Mouse (Mus musculus) midbrain, embryonic 16.5 days (tissue): Measurements from ENCODE around the gene Zfp871. TPM values are rescaled to one million over a fixed set of nuclear protein-coding genes. Genes with fewer than 3 reads are reported as not detected.

Experiments
- ATAC-seq: fragments of 200-750 bp; cut with Nextera tagmentation; 2 replicates; pipeline ENCODE4 v1.8.0; 2017; ENCODE audit warnings: moderate TSS enrichment
- H3K27ac ChIP-seq: fragments of 300-500 bp; sonication (generic); 2 replicates; pipeline ENCODE4 v1.5.1; 2014; ENCODE audit warnings: mild to moderate bottlenecking, low read length, mixed read lengths
- H3K27me3 ChIP-seq: fragments of 300-500 bp; sonication (generic); 2 replicates; pipeline ENCODE4 v1.6.1; 2014; ENCODE audit warnings: low read depth, low read length, mixed read lengths; ENCODE audit not compliant: control insufficient read depth, insufficient read depth
- H3K36me3 ChIP-seq: fragments of 300-500 bp; sonication (generic); 2 replicates; pipeline ENCODE4 v1.6.1; 2014; ENCODE audit warnings: mild to moderate bottlenecking, low read length, moderate library complexity, mixed read lengths; ENCODE audit not compliant: control insufficient read depth, insufficient read depth
- H3K4me1 ChIP-seq: fragments of 300-500 bp; sonication (generic); 2 replicates; pipeline ENCODE4 v1.6.1; 2014; ENCODE audit warnings: mild to moderate bottlenecking, low read length, mixed read lengths; ENCODE audit not compliant: control insufficient read depth, insufficient read depth
- H3K4me2 ChIP-seq: fragments of 300-500 bp; sonication (generic); 2 replicates; pipeline ENCODE4 v1.6.1; 2014; ENCODE audit warnings: mild to moderate bottlenecking, low read length, mixed read lengths
- H3K4me3 ChIP-seq: fragments of 300-500 bp; sonication (generic); 2 replicates; pipeline ENCODE4 v1.5.1; 2014; ENCODE audit warnings: low read depth, mild to moderate bottlenecking, low read length, moderate library complexity, mixed read lengths
- H3K9ac ChIP-seq: fragments of 300-500 bp; sonication (generic); 2 replicates; pipeline ENCODE4 v1.6.1; 2014; ENCODE audit warnings: low read depth, low read length, mixed read lengths
- H3K9me3 ChIP-seq: fragments of 300-500 bp; sonication (generic); replicated peaks from 2 replicates; pipeline ENCODE4 v1.6.1; 2014; ENCODE audit warnings: mild to moderate bottlenecking, low read length, mixed read lengths; ENCODE audit not compliant: control insufficient read depth, poor library complexity, severe bottlenecking
- WGBS: fragments of 180-500 bp; shearing (Covaris S2); extraction: QIAGEN DNeasy Blood & Tissue Kit; methylation state at CpG from one replicate; pipeline ENCODE4 v1.1.7; 2014; 5-methylcytosine and 5-hydroxymethylcytosine counted together
- polyA plus RNA-seq: library from polyadenylated mRNA; unstranded; fragments of >200 nt; fragmentation: Nextera tagmentation; extraction: Ambion mirVana; gene quantifications from 2 replicates; pipeline ENCODE4 v1.2.1, GENCODE M21; 2015

Zfp871 gene
- 45.9 and 46.2 TPM in 2 replicates for polyA plus RNA-seq

- peaks cover 27% of the 10 kb centered on the region for H3K4me1 ChIP-seq
- H3K4me3 ChIP-seq = peak within 1 kb of the TSS; percentile 87
- no peaks in the 10 kb centered on the region for H3K27me3 ChIP-seq
- peak within 1 kb of the TSS; percentile 92 for H3K9ac ChIP-seq
- ATAC-seq = peak; percentile 98
- WGBS = under 1% methylated on average over 22 of the region's 22 CpGs
- peaks cover 9% of the 10 kb centered on the region; the same call in 1 of the 2 replicates for H3K36me3 ChIP-seq
- H3K27ac ChIP-seq = peak within 1 kb of the TSS; percentile 92
- no peaks in the 10 kb centered on the region for H3K9me3 ChIP-seq
- H3K4me2 ChIP-seq = peak within 1 kb of the TSS; percentile 81
Observed at GRCm38 (mm10) chr17:32788094-32788559, at the start of gene Zfp871. Zfp871 (minus strand) TSS chr17:32788287.

GRCm38 (mm10) chr17:32830418-32830782 lies 42.3 kb upstream of the Zfp871 start:
- peaks cover 12% of the 10 kb centered on the region for H3K4me1 ChIP-seq
- no peaks in the 10 kb centered on the region for H3K9me3 ChIP-seq
- H3K36me3 ChIP-seq = 0 out of 2 replicates have a peak, but pooled peaks cover 7% of the 10 kb centered on the region
- H3K4me3 ChIP-seq = peak overlapping the region; percentile 76
- peak; percentile 51 for ATAC-seq
- H3K4me2 ChIP-seq = peak overlapping the region; percentile 94
- peak overlapping the region; percentile 24; the same call in 1 of the 2 replicates for H3K27ac ChIP-seq
- 27% methylated on average over 3 of the region's 3 CpGs for WGBS
- H3K9ac ChIP-seq = no peak overlapping the region
- H3K27me3 ChIP-seq = no peaks in the 10 kb centered on the region

- peak within 1 kb of the TSS; percentile 94 for H3K4me2 ChIP-seq
- peak within 1 kb of the TSS; percentile 76 for H3K4me3 ChIP-seq
- WGBS = 2% methylated on average over 33 of the region's 35 CpGs
- peaks cover 12% of the 10 kb centered on the region for H3K4me1 ChIP-seq
- ATAC-seq = peak; percentile 99
- peak within 1 kb of the TSS; percentile 84 for H3K27ac ChIP-seq
- peak within 1 kb of the TSS; percentile 91 for H3K9ac ChIP-seq
- H3K9me3 ChIP-seq = no peaks in the 10 kb centered on the region
- H3K36me3 ChIP-seq = 0 out of 2 replicates have a peak, but pooled peaks cover 8% of the 10 kb centered on the region
- H3K27me3 ChIP-seq = no peaks in the 10 kb centered on the region
Observed at GRCm38 (mm10) chr17:32829540-32830417, 41.7 kb upstream of the Zfp871 start, which contains the start of gene Zfp799. Zfp799 (minus strand) TSS chr17:32830261.

- 93% methylated on average over 1 of the region's 1 CpGs for WGBS
- ATAC-seq = no peak
- Histone ChIP-seq H3K9me3 (no peaks in the 10 kb centered on the region), H3K4me1 (no peaks in the 10 kb centered on the region), H3K27ac (no peak overlapping the region), H3K36me3 (peaks cover 27% of the 10 kb centered on the region), H3K9ac (no peak overlapping the region), H3K4me3 (no peak overlapping the region), H3K27me3 (no peaks in the 10 kb centered on the region), H3K4me2 (no peak overlapping the region)
Observed at GRCm38 (mm10) chr17:32816074-32816784, 28.1 kb upstream of the Zfp871 start.

- H3K27ac ChIP-seq = no peak overlapping the region
- peaks cover 10% of the 10 kb centered on the region; the same call in 1 of the 2 replicates for H3K36me3 ChIP-seq
- no peak for ATAC-seq
- 0 out of 2 replicates have a peak, but pooled peaks cover 3% of the 10 kb centered on the region for H3K4me1 ChIP-seq
- H3K9ac ChIP-seq = no peak overlapping the region
- H3K27me3 ChIP-seq = no peaks in the 10 kb centered on the region
- H3K4me2 ChIP-seq = no peak overlapping the region
- H3K4me3 ChIP-seq = no peak overlapping the region
- 82% methylated on average over 7 of the region's 7 CpGs for WGBS
- no peaks in the 10 kb centered on the region for H3K9me3 ChIP-seq
Observed at GRCm38 (mm10) chr17:32814136-32814535, 26.0 kb upstream of the Zfp871 start.

GRCm38 (mm10) chr17:32810648-32811047 lies 22.6 kb upstream of the Zfp871 start:
- Histone ChIP-seq H3K4me1 (peaks cover 28% of the 10 kb centered on the region), H3K4me2 (peak overlapping the region; percentile 61), H3K36me3 (no peaks in the 10 kb centered on the region), H3K4me3 (no peak overlapping the region), H3K27ac (no peak overlapping the region), H3K9me3 (no peaks in the 10 kb centered on the region), H3K9ac (no peak overlapping the region), H3K27me3 (no peaks in the 10 kb centered on the region)
- 23% methylated on average over 1 of the region's 1 CpGs for WGBS
- ATAC-seq = no peak

- peaks cover 28% of the 10 kb centered on the region for H3K4me1 ChIP-seq
- peak within 1 kb of the TSS; percentile 61 for H3K4me2 ChIP-seq
- H3K9me3 ChIP-seq = no peaks in the 10 kb centered on the region
- WGBS = under 1% methylated on average over 17 of the region's 17 CpGs
- H3K4me3 ChIP-seq = peak within 1 kb of the TSS; percentile 54
- no peaks in the 10 kb centered on the region for H3K27me3 ChIP-seq
- ATAC-seq = peak; percentile 94
- H3K27ac ChIP-seq = peak within 1 kb of the TSS; percentile 93
- H3K9ac ChIP-seq = peak within 1 kb of the TSS; percentile 76
- H3K36me3 ChIP-seq = no peaks in the 10 kb centered on the region
Observed at GRCm38 (mm10) chr17:32809544-32810374, 21.7 kb upstream of the Zfp871 start, which contains the start of gene Zfp811. Zfp811 (minus strand) TSS chr17:32809931.

GRCm38 (mm10) chr17:32808921-32809320 lies 20.8 kb upstream of the Zfp871 start:
- ATAC-seq = no peak; the same call in 1 of the 2 replicates

More at GRCm38 (mm10) chr17:32808921-32809320, 20.8 kb upstream of the Zfp871 start:
- peak overlapping the region; percentile 61 for H3K4me2 ChIP-seq
- 3% methylated on average over 8 of the region's 8 CpGs for WGBS
- peaks cover 28% of the 10 kb centered on the region for H3K4me1 ChIP-seq
- peak overlapping the region; percentile 93 for H3K27ac ChIP-seq
- H3K9me3 ChIP-seq = no peaks in the 10 kb centered on the region
- peak overlapping the region; percentile 76 for H3K9ac ChIP-seq
- no peaks in the 10 kb centered on the region for H3K27me3 ChIP-seq
- peak overlapping the region; percentile 54 for H3K4me3 ChIP-seq
- no peaks in the 10 kb centered on the region for H3K36me3 ChIP-seq
